Mouse (Mus musculus) lung, adult 18-20 months (tissue): ENCODE data around the gene Pth2.
"Not testable (repeated sequence)": the region's sequence is repeated elsewhere in the genome, so short reads cannot be mapped to it uniquely, and the experiment has no call there.

Experiments used
- DNase-seq, 2 experiments: peaks; one replicate each; pipeline ENCODE4 v3.0.0; 2022; ENCODE audit warnings: mixed read lengths in 2 of 2

The Pth2 gene

GRCm38 (mm10) chr7:45180896-45181477, at the start of gene Pth2:
Gene Pth2, plus strand, starts transcription at chr7:45180995.
- no peak for DNase-seq

GRCm38 (mm10) chr7:45131850-45132249, 48.9 kb upstream of the Pth2 start:
- no peak for DNase-seq

GRCm38 (mm10) chr7:45133446-45134159, 47.2 kb upstream of the Pth2 start:
- no peak for DNase-seq

- peak in 1 of 2 experiments; percentile 57 for DNase-seq
Measured at GRCm38 (mm10) chr7:45134544-45135026, 46.2 kb upstream of the Pth2 start.

- no peak for DNase-seq
Measured at GRCm38 (mm10) chr7:45135370-45135769, 45.4 kb upstream of the Pth2 start.

- DNase-seq: peak; percentile 93 to 96
Measured at GRCm38 (mm10) chr7:45135993-45136567, 44.7 kb upstream of the Pth2 start, which contains the start of the genes Gm45713 and Flt3l. Gene Gm45713, minus strand, starts transcription at chr7:45136231. Gene Flt3l, minus strand, starts transcription at chr7:45136432.

- DNase-seq: no peak
Measured at GRCm38 (mm10) chr7:45137171-45138006, 43.4 kb upstream of the Pth2 start.

- no peak for DNase-seq
Measured at GRCm38 (mm10) chr7:45138403-45138802, 42.4 kb upstream of the Pth2 start.

GRCm38 (mm10) chr7:45139904-45140723, 40.7 kb upstream of the Pth2 start:
- no peak for DNase-seq

- DNase-seq: no peak
Measured at GRCm38 (mm10) chr7:45141319-45141718, 39.5 kb upstream of the Pth2 start.

- DNase-seq: no peak
Measured at GRCm38 (mm10) chr7:45141914-45142313, 38.9 kb upstream of the Pth2 start.

GRCm38 (mm10) chr7:45144368-45145174, 36.2 kb upstream of the Pth2 start:
- DNase-seq: peak in 1 of 2 experiments; percentile 45

- no peak for DNase-seq
Measured at GRCm38 (mm10) chr7:45145460-45145859, 35.3 kb upstream of the Pth2 start.

- no peak for DNase-seq
Measured at GRCm38 (mm10) chr7:45147267-45147666, 33.5 kb upstream of the Pth2 start.

- DNase-seq: no peak
Measured at GRCm38 (mm10) chr7:45147899-45148298, 32.9 kb upstream of the Pth2 start.

- DNase-seq: no peak
Measured at GRCm38 (mm10) chr7:45148534-45149098, 32.2 kb upstream of the Pth2 start.

- peak in 1 of 2 experiments; percentile 53 for DNase-seq
Measured at GRCm38 (mm10) chr7:45149545-45149944, 31.2 kb upstream of the Pth2 start.

- DNase-seq: no peak
Measured at GRCm38 (mm10) chr7:45150321-45150720, 30.5 kb upstream of the Pth2 start.

GRCm38 (mm10) chr7:45151303-45151702, 29.5 kb upstream of the Pth2 start:
- peak; percentile 62 to 68 for DNase-seq

- DNase-seq: not testable (repeated sequence)
Measured at GRCm38 (mm10) chr7:45153052-45153451, 27.7 kb upstream of the Pth2 start.

- no peak for DNase-seq
Measured at GRCm38 (mm10) chr7:45153586-45153985, 27.2 kb upstream of the Pth2 start.
